Mouse (Mus musculus) lung, adult 2 months (tissue): ENCODE measurements around the gene Cbarp.

ENCODE experiments used
- CTCF ChIP-seq: fragments of 200-500 bp; IDR thresholded peaks from 2 replicates; pipeline ENCODE4 v1.5.1; 2011; ENCODE audit warnings: mild to moderate bottlenecking, low read length, control low read depth; ENCODE audit not compliant: insufficient read depth
- POLR2A ChIP-seq: fragments of 200-500 bp; IDR thresholded peaks from 2 replicates; pipeline ENCODE4 v1.6.1; 2011; ENCODE audit warnings: low read depth, mild to moderate bottlenecking, control low read depth, low read length, borderline replicate concordance; ENCODE audit errors: extremely low read depth

DNA sequence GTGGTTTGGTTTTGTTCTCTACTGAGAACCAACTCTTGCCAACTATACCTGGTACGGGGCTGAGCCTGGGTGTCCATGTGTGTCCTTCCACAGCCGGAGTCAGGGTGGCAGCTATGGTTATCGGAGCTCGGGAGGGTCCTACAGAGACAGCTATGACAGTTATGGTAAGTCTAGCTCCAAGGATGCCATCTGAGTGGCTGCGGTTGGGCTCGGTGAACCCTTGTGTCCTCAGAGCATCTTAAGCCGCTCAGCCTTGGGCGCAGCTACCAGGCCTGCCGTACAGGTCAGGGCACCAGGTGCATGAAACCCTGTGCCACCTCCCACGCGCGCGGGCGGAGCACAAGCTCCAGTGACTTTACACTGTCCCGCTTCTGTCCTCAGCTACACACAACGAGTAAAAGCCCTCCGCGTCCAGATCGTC lies 30.0 kb upstream of the Cbarp start:
- no peak for TF ChIP-seq CTCF
- no peak for TF ChIP-seq POLR2A
